Mouse (Mus musculus) kidney, embryonic 14.5 days (tissue): ENCODE results near the gene Gipc2. TPM values are rescaled to one million over a fixed set of nuclear protein-coding genes. Genes with fewer than 3 reads are reported as not detected.

Experiments
- ATAC-seq: fragments of 200-750 bp; cut with Nextera tagmentation; 2 replicates; pipeline ENCODE4 v1.8.0; 2017; ENCODE audit warnings: moderate number of reproducible peaks, mild to moderate bottlenecking, moderate TSS enrichment, moderate library complexity; ENCODE audit not compliant: low FRiP score, low TSS enrichment
- H3K27ac ChIP-seq: fragments of 300-500 bp; sonication (generic); 2 replicates; pipeline ENCODE4 v1.5.1; 2014; ENCODE audit warnings: low read depth, mild to moderate bottlenecking, low read length, moderate library complexity, mixed read lengths
- H3K27me3 ChIP-seq: fragments of 300-500 bp; sonication (generic); 2 replicates; pipeline ENCODE4 v1.6.1; 2014; ENCODE audit warnings: mild to moderate bottlenecking, low read length; ENCODE audit not compliant: control insufficient read depth, insufficient read depth
- H3K36me3 ChIP-seq: fragments of 300-500 bp; sonication (generic); 2 replicates; pipeline ENCODE4 v1.6.1; 2014; ENCODE audit warnings: low read length, mixed read lengths; ENCODE audit not compliant: control insufficient read depth, insufficient read depth
- H3K4me1 ChIP-seq: fragments of 300-500 bp; sonication (generic); 2 replicates; pipeline ENCODE4 v1.6.1; 2014; ENCODE audit warnings: low read length, mixed read lengths; ENCODE audit not compliant: control insufficient read depth, insufficient read depth
- H3K4me2 ChIP-seq: fragments of 300-500 bp; sonication (generic); replicated peaks from 2 replicates; pipeline ENCODE4 v1.6.1; 2014; ENCODE audit warnings: low read depth, mild to moderate bottlenecking, low read length
- H3K4me3 ChIP-seq: fragments of 300-500 bp; sonication (generic); 2 replicates; pipeline ENCODE4 v1.5.1; 2014; ENCODE audit warnings: mild to moderate bottlenecking, low read length
- H3K9ac ChIP-seq: fragments of 300-500 bp; sonication (generic); 2 replicates; pipeline ENCODE4 v1.6.1; 2014; ENCODE audit warnings: low read depth, mild to moderate bottlenecking, low read length, moderate library complexity
- H3K9me3 ChIP-seq: fragments of 300-500 bp; sonication (generic); 2 replicates; pipeline ENCODE4 v1.6.1; 2016; ENCODE audit warnings: low read length; ENCODE audit not compliant: control insufficient read depth
- WGBS: fragments of 180-500 bp; shearing (Covaris S2); extraction: QIAGEN DNeasy Blood & Tissue Kit; methylation state at CpG from one replicate; pipeline ENCODE4 v1.1.7; 2014; 5-methylcytosine and 5-hydroxymethylcytosine counted together
- polyA plus RNA-seq: library from polyadenylated mRNA; unstranded; fragments of >200 nt; fragmentation: Nextera tagmentation; extraction: Ambion mirVana; gene quantifications from 2 replicates; pipeline ENCODE4 v1.2.1, GENCODE M21; 2014

Gene Gipc2
- 16.0 and 22.2 TPM in 2 replicates for polyA plus RNA-seq

DNA sequence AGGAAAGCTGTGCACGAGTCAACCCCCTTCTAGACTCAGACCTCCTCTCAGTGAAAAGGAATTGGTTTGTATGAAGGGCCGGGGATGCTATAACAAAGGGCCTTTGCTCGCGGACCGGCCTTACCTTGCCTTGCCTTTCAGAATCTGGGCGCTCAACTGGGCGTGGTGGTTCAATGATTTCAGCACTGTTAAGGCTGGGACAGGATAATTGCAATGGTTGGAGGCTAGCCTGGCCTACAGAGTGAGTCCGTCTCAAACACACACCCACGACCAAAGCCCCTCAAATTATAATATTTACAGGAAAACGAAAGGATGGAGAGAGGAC is at the start of gene Gipc2:
Gipc2 (minus strand) TSS at position 132 of the 325 bp plus-strand sequence.
- ATAC-seq: no peak
- no peaks in the 10 kb centered on the region for H3K9me3 ChIP-seq
- H3K27ac ChIP-seq: no peak within 1 kb of the TSS
- H3K4me1 ChIP-seq: peaks cover 22% of the 10 kb centered on the region; the same call in 1 of the 2 replicates
- H3K4me2 ChIP-seq: peak within 1 kb of the TSS; percentile 95
- peak within 1 kb of the TSS; percentile 54 for H3K4me3 ChIP-seq
- 13% methylated on average over 10 of the region's 10 CpGs for WGBS
- peaks cover 9% of the 10 kb centered on the region for H3K27me3 ChIP-seq
- H3K9ac ChIP-seq: peak within 1 kb of the TSS; percentile 58
- no peaks in the 10 kb centered on the region for H3K36me3 ChIP-seq

DNA sequence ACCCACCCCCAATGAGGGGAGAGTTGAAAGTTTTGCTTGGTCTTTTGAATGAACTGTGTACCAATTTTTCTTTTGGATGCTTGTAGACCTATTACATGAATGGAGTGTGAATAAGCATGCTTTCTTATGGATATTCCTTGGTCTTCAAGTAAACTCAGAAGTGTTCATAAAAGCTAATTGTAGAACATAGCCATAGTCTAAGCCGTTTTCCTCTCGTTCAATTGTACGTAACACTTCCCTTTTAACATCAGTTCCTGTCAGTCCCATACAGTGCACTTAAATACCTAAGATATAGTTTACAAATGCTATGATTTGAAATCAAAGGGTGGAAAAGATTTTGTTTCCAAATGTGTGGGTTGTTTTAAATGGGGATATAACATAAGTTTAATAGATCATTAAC is 47.4 kb upstream of the Gipc2 start:
- no peaks in the 10 kb centered on the region for H3K9me3 ChIP-seq
- peaks cover 18% of the 10 kb centered on the region for H3K4me1 ChIP-seq
- 48% methylated on average over 3 of the region's 3 CpGs for WGBS
- H3K4me3 ChIP-seq: peak overlapping the region; percentile 99; the same call in 1 of the 2 replicates
- H3K9ac ChIP-seq: no peak overlapping the region; the same call in 1 of the 2 replicates
- no peaks in the 10 kb centered on the region for H3K27me3 ChIP-seq
- ATAC-seq: no peak
- H3K4me2 ChIP-seq: peak overlapping the region; percentile 94
- no peak overlapping the region for H3K27ac ChIP-seq
- H3K36me3 ChIP-seq: peaks cover 36% of the 10 kb centered on the region

DNA sequence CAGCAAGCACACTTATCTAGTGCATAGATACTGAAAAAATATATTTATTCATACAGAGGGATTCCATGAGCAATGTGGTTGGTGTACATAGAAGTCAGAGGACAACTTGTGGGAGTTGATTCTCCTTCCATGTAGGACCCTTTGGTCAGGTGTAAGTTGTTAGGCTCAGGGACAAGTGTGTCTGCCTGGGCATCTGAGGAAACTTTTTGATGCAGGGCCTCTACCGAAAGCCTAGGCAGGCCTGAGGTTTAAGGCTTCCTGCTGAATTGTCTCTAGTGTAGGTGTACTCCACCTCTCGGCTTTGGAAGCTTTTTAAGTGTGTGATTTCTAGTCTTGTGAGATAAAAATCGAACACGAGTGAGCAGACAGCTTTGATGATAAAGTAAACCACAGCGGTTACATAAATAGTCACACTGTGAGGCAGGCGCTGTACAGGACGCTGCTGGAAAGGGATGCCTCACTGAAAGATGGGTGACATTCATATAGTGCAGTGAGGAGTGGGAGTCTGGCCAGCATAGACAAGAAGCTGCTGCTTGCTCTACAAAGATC is 45.8 kb upstream of the Gipc2 start:
- peak overlapping the region; percentile 100 for H3K9ac ChIP-seq
- no peaks in the 10 kb centered on the region for H3K9me3 ChIP-seq
- peaks cover 18% of the 10 kb centered on the region for H3K4me1 ChIP-seq
- ATAC-seq: no peak
- 22% methylated on average over 7 of the region's 7 CpGs for WGBS
- H3K4me2 ChIP-seq: peak overlapping the region; percentile 94
- no peak overlapping the region for H3K27ac ChIP-seq
- H3K4me3 ChIP-seq: peak overlapping the region; percentile 99
- H3K27me3 ChIP-seq: no peaks in the 10 kb centered on the region
- H3K36me3 ChIP-seq: peaks cover 19% of the 10 kb centered on the region

DNA sequence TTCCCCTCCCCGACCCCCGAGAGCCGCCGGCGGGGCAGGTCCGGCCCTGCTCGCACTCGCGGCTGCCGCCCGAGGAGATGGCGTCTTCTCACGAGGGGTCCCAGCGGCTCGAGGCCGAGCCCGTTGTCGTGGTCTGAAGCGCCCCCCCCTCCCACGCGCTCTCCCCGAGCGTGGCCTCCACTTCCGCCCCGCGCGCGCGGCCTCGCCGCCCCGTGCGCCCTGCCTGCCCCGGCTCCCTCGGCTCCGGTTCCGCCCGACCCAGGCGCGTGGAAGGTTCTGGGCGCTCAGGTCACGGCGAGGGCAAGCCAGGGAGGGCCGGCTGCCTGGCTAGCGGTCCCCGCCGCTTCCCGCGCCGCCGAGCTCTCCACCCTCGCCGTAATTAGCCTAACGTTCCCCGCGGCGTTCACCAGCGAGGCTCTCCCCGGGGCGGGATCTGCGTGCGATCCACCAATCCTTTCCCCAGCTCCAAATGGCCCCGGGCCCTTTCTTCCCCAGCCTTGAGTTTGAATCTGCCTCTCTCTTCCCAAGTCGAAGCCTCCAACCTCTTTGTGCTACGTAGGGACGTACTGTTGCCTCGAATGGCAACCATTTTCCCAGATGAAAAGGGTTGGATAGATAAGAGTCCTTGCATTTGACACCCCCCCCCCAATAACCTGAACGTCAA is 44.8 kb upstream of the Gipc2 start:
- H3K27ac ChIP-seq: peak overlapping the region; percentile 99
- WGBS: under 1% methylated on average over 59 of the region's 68 CpGs
- H3K4me2 ChIP-seq: peak overlapping the region; percentile 94
- peaks cover 18% of the 10 kb centered on the region for H3K4me1 ChIP-seq
- H3K4me3 ChIP-seq: peak overlapping the region; percentile 99
- H3K9ac ChIP-seq: peak overlapping the region; percentile 100
- peak; percentile 62 for ATAC-seq
- no peaks in the 10 kb centered on the region for H3K9me3 ChIP-seq
- H3K36me3 ChIP-seq: peaks cover 12% of the 10 kb centered on the region; the same call in 1 of the 2 replicates
- no peaks in the 10 kb centered on the region for H3K27me3 ChIP-seq

DNA sequence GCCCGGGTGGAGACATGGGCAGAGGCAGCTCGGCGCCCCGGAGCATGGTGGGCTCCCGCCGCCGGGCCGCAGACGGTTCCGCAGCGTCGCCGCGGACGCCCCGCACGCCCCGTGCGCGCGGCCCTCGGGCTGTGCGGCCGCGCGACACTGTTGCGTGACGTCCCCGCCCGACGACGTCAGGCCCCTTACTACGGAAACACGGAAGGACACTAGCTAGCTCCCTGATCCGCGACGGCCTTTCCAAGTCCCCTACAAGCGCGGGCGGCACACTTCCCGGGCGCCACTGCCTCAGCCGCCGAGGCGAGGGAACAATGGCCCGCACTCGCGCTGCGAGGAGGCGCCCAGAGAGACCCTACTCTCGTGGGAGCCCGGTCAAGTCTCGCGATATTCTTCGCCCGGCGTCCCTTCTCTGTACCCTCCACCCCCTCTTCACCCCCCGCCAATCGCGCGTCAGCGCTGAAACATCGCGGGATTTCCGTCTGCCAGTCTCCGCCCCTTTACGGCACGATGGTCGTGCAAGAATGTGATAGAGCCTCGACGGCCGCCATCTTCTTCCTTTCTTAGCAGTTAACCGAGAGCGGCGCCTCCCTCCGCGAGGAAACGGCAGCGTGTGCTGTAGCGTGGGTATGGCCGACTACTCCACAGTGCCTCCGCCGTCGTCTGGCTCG is 44.1 kb upstream of the Gipc2 start, which contains the start of the genes Dnajb4 and Fubp1:
Dnajb4 (minus strand) TSS at position 336 of the 668 bp plus-strand sequence.
Fubp1 (plus strand) TSS at position 456 of the 668 bp plus-strand sequence.
- H3K4me2 ChIP-seq: peak within 1 kb of the TSS; percentile 94
- peak; percentile 98 for ATAC-seq
- H3K36me3 ChIP-seq: peaks cover 6% of the 10 kb centered on the region; the same call in 1 of the 2 replicates
- WGBS: 0% methylated on average over 79 of the region's 85 CpGs
- H3K9ac ChIP-seq: peak within 1 kb of the TSS; percentile 100
- peak within 1 kb of the TSS; percentile 99 for H3K27ac ChIP-seq
- peak within 1 kb of the TSS; percentile 99 for H3K4me3 ChIP-seq
- H3K4me1 ChIP-seq: peaks cover 18% of the 10 kb centered on the region
- H3K27me3 ChIP-seq: no peaks in the 10 kb centered on the region
- H3K9me3 ChIP-seq: no peaks in the 10 kb centered on the region

DNA sequence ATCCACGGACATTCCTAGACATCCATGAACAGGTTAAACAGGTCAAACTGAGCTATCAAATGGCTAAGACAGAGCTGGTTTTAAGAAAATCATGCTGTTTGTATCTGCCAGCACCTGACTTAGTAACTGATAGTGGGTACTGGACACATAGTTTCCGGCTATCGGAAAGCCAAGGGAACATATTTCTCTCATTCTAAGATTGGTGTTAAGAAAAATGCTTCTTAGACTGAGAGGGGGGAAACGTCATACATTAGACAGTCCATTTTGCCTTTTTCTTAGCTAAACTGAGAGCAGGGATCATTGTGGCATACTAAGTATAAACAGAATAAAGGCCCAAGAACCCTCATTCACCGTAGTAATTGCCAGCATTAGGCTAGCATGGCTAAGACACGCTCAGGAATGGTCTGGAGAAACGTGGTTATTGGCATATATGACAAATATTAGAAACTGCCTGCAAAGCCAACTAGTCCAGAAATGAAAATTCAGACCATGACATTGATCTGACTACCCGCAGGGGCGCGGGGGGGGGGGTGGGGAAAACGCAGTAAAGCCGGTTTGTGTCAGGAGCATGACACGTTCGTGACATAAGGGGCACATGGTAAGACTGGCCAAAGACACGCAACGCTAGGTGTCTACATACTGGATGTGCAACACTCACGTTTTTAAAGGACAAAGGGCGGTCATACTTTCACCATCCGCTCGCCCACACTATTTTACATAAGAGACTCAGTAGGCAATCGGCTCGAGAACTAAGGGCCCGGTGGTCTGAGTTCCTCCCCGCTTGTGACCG is 43.3 kb upstream of the Gipc2 start:
- Histone ChIP-seq H3K4me2 (peak overlapping the region; percentile 66), H3K36me3 (no peaks in the 10 kb centered on the region; the same call in 1 of the 2 replicates), H3K4me1 (peaks cover 18% of the 10 kb centered on the region), H3K27ac (peak overlapping the region; percentile 99), H3K9me3 (no peaks in the 10 kb centered on the region), H3K9ac (peak overlapping the region; percentile 100), H3K27me3 (no peaks in the 10 kb centered on the region), H3K4me3 (peak overlapping the region; percentile 99)
- ATAC-seq: peak; percentile 26; the same call in 1 of the 2 replicates
- WGBS: 4% methylated on average over 25 of the region's 25 CpGs

DNA sequence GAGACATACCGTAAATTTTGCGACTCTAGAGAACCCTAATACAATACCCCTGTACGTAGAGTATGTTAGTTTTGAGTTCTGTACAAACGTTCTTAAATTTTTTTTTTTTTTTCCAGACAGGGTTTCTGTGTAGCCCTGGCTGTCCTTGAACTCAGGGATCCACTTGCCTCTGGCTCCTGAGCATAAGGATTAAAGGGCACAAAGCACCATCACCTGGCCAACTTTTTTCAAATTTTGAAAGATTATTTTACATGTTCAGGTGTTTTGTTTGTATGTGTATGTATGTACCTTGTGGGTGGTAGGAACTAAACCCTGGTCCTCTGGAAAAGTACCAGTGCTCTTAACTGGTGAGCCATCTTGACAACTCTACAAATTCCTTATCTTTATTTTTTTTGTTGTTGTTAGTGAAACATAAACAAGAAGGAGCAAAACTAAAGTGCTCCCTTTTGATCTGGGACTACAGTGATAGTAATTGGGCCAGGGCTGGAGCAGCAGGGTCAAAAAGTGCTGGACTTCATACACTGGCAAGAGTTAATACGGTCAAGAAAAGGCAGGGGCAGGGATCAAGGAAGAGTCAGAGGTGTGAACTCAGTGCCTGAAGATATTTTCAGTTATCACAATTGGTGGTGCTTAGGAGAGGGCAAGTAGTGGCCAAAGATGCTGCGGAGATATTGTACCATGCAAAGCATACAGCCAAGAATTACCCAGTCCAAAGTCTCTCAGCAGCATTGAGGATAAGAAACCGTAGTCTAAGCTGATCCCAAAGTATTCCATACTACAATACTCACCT is 42.3 kb upstream of the Gipc2 start:
- Histone ChIP-seq H3K9me3 (no peaks in the 10 kb centered on the region), H3K9ac (no peak overlapping the region), H3K27me3 (no peaks in the 10 kb centered on the region), H3K4me1 (peaks cover 17% of the 10 kb centered on the region), H3K36me3 (no peaks in the 10 kb centered on the region; the same call in 1 of the 2 replicates), H3K27ac (no peak overlapping the region), H3K4me2 (no peak overlapping the region), H3K4me3 (no peak overlapping the region)
- 89% methylated on average over 7 of the region's 7 CpGs for WGBS
- ATAC-seq: no peak

DNA sequence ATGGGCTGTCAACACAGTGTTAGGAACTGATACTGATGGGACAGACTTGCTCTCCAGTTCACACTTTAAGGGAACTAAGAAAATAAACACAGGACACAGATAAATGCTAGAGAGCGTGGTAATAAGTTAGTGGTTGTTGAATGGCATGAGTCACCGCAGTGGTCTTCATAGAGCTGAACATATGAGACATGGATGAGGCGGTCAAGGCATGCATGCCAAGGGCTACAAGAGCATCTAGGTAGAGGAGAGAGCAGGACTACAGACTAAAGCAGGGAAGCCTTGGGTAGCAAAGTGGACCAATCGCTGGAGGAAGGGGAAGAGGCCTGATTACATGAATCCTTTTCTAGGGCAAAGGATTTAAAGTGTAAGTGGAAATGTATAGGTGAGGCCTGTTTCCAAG is 41.1 kb upstream of the Gipc2 start:
- no peak overlapping the region for H3K4me2 ChIP-seq
- no peak overlapping the region for H3K4me3 ChIP-seq
- no peak for ATAC-seq
- H3K27me3 ChIP-seq: no peaks in the 10 kb centered on the region
- no peaks in the 10 kb centered on the region for H3K9me3 ChIP-seq
- WGBS: 94% methylated on average over 4 of the region's 4 CpGs
- H3K4me1 ChIP-seq: peaks cover 6% of the 10 kb centered on the region; the same call in 1 of the 2 replicates
- no peak overlapping the region for H3K27ac ChIP-seq
- H3K36me3 ChIP-seq: no peaks in the 10 kb centered on the region; the same call in 1 of the 2 replicates
- no peak overlapping the region for H3K9ac ChIP-seq
